Mouse (Mus musculus): ENCODE data around the gene Gimap5. TPM values are rescaled to one million over a fixed set of nuclear protein-coding genes. Genes with fewer than 3 reads are reported as not detected.

Gimap5 gene
- polyA plus RNA-seq (2015; fragmentation: Illumina TruSeq; extraction: RNeasy Lipid Tissue Mini Kit (QIAGEN cat#74804); ENCODE audit: insufficient read depth, low read depth, low replicate concordance): 4.9 TPM

DNA sequence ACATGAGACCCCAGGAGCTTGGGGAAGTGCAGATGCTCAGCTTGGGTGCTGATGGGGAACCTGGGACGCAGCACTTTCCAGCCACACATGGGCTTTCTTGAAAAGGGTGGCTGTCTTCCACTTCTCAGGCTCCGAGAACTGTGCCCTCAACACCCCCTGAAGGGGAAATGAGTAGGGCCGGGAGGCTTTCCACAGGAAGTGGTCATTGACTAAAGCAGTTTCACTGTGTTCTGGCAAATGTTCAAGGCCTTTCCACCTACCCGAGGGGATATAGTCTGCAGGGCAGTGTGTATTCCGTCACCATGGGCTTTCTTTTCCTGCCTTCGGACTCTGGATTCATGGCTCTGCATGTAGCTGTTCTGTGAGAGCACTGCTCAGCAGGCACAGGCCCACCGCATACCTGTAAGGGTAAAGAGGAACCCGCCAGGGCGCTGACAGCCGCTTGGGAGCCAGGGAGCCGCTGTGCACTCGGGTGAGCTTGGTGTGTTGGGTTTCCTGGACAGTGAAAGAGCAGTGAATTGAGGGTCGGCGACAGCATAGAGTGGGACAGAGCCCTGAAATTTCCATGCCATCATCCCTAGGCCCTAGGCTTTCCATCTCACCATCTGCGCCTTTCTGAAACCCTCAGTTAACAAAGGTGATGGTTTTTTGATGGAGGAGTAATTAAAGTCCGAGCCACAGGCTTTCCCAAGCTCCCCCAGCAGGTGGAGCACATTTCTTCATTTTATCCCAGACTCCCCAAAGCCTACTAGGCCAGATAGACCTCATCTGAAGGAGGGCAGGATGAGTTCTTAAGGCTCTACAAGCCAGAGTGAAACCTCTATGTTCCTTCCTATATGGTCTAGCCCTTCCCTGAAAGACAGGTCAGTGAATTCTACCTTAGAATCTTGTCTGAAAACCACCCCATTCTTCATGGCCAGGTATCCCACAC is at the start of gene Gimap5:
Gene Gimap5 (plus strand): TSS at position 239 of the 931 bp plus-strand sequence.

GRCm38 (mm10) chr6:48718455-48718854 is 27.5 kb upstream of the Gimap5 start, which contains the start of the genes Gm28053 and Gimap7:
Gm28053 (plus strand) TSS chr6:48718607.
Gimap7 (plus strand) TSS chr6:48718621.

DNA sequence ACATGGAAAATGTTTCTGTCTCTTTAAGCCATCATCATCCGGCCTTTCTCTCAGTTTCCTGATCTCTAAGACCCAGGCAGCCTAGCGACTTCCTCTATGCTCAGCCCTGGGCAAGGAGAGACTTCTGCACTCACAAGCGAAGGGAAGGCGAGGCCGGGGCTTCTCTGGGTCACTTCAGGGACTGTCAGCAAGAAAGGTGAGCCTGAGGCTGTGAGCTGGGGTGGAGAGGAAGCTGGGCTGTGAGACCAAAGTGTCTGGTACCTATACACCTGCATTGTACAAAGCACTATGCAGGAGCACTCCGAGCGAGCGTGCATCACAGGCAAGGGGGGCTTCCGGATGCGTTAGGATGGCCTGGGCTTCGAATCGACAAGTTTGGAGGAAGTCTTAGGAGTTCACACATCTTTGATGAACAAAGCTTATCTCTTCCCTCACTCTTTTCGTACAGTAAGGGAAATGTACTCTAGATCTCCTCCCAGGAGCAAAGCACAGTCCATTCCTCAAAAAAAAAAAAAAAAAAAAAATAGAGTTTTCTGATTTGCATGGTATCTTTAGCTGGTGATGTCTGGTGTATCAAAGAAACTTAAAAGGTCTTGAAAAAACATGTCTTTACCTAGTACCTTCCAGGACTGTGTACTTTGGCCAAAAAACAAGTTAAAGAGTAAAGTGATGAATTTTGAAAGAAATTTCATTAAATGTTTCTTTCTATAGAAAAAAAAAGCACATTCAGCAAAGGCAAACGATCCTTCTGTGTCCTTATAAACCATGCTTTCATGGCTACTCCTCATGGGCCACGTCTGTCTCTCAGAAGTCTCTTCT is 6.8 kb upstream of the Gimap5 start, which contains the start of gene Gimap1:
Gene Gimap1 (plus strand): TSS at position 94 of the 819 bp plus-strand sequence.

GRCm38 (mm10) chr6:48770696-48771095 is 24.7 kb downstream of the Gimap5 start, which contains the start of gene Gimap3:
Gimap3 (minus strand) TSS chr6:48770851.

Other genes with a start within 250 kb of the Gimap5 start
- gene Atp6v0e2, start 208.6 kb upstream of the Gimap5 start, polyA plus RNA-seq (2015; fragmentation: Illumina TruSeq; extraction: RNeasy Lipid Tissue Mini Kit (QIAGEN cat#74804); ENCODE audit: insufficient read depth, low read depth, low replicate concordance): 9.6 TPM
- gene Lrrc61, start 191.4 kb upstream of the Gimap5 start, polyA plus RNA-seq (2015; fragmentation: Illumina TruSeq; extraction: RNeasy Lipid Tissue Mini Kit (QIAGEN cat#74804); ENCODE audit: insufficient read depth, low read depth, low replicate concordance): 2.2 TPM
- 112 TPM for gene Rarres2, start 173.4 kb upstream of the Gimap5 start, polyA plus RNA-seq (2015; fragmentation: Illumina TruSeq; extraction: RNeasy Lipid Tissue Mini Kit (QIAGEN cat#74804); ENCODE audit: insufficient read depth, low read depth, low replicate concordance)
- not detected for gene Gm45021, start 156.6 kb upstream of the Gimap5 start, polyA plus RNA-seq (2015; fragmentation: Illumina TruSeq; extraction: RNeasy Lipid Tissue Mini Kit (QIAGEN cat#74804); ENCODE audit: insufficient read depth, low read depth, low replicate concordance)
- gene Repin1, start 152.3 kb upstream of the Gimap5 start, polyA plus RNA-seq (2015; fragmentation: Illumina TruSeq; extraction: RNeasy Lipid Tissue Mini Kit (QIAGEN cat#74804); ENCODE audit: insufficient read depth, low read depth, low replicate concordance): 4.4 TPM
- not detected for gene Gm44965, start 152.3 kb upstream of the Gimap5 start, polyA plus RNA-seq (2015; fragmentation: Illumina TruSeq; extraction: RNeasy Lipid Tissue Mini Kit (QIAGEN cat#74804); ENCODE audit: insufficient read depth, low read depth, low replicate concordance)
- gene Zfp775, start 144.1 kb upstream of the Gimap5 start, polyA plus RNA-seq (2015; fragmentation: Illumina TruSeq; extraction: RNeasy Lipid Tissue Mini Kit (QIAGEN cat#74804); ENCODE audit: insufficient read depth, low read depth, low replicate concordance): 0.96 TPM
- gene AI854703, start 119.4 kb upstream of the Gimap5 start, polyA plus RNA-seq (2015; fragmentation: Illumina TruSeq; extraction: RNeasy Lipid Tissue Mini Kit (QIAGEN cat#74804); ENCODE audit: insufficient read depth, low read depth, low replicate concordance): not detected
- 4.8 TPM for gene Gimap8, start 99.0 kb upstream of the Gimap5 start, polyA plus RNA-seq (2015; fragmentation: Illumina TruSeq; extraction: RNeasy Lipid Tissue Mini Kit (QIAGEN cat#74804); ENCODE audit: insufficient read depth, low read depth, low replicate concordance)
- 4.9 TPM for gene Gimap9, start 70.1 kb upstream of the Gimap5 start, polyA plus RNA-seq (2015; fragmentation: Illumina TruSeq; extraction: RNeasy Lipid Tissue Mini Kit (QIAGEN cat#74804); ENCODE audit: insufficient read depth, low read depth, low replicate concordance)
- gene Gimap4, start 61.6 kb upstream of the Gimap5 start, polyA plus RNA-seq (2015; fragmentation: Illumina TruSeq; extraction: RNeasy Lipid Tissue Mini Kit (QIAGEN cat#74804); ENCODE audit: insufficient read depth, low read depth, low replicate concordance): 21.8 TPM
- 20.6 TPM for gene Gimap6, start 38.0 kb upstream of the Gimap5 start, polyA plus RNA-seq (2015; fragmentation: Illumina TruSeq; extraction: RNeasy Lipid Tissue Mini Kit (QIAGEN cat#74804); ENCODE audit: insufficient read depth, low read depth, low replicate concordance)
- not detected for gene Gm28053, start 27.6 kb upstream of the Gimap5 start, polyA plus RNA-seq (2015; fragmentation: Illumina TruSeq; extraction: RNeasy Lipid Tissue Mini Kit (QIAGEN cat#74804); ENCODE audit: insufficient read depth, low read depth, low replicate concordance)
- not detected for gene Gimap7, start 27.6 kb upstream of the Gimap5 start, polyA plus RNA-seq (2015; fragmentation: Illumina TruSeq; extraction: RNeasy Lipid Tissue Mini Kit (QIAGEN cat#74804); ENCODE audit: insufficient read depth, low read depth, low replicate concordance)
- gene Gimap1, start 7.1 kb upstream of the Gimap5 start, polyA plus RNA-seq (2015; fragmentation: Illumina TruSeq; extraction: RNeasy Lipid Tissue Mini Kit (QIAGEN cat#74804); ENCODE audit: insufficient read depth, low read depth, low replicate concordance): 4.0 TPM
- gene Gimap3, start 24.7 kb downstream of the Gimap5 start, polyA plus RNA-seq (2015; fragmentation: Illumina TruSeq; extraction: RNeasy Lipid Tissue Mini Kit (QIAGEN cat#74804); ENCODE audit: insufficient read depth, low read depth, low replicate concordance): 2.9 TPM
- gene Tmem176a, start 94.7 kb downstream of the Gimap5 start, polyA plus RNA-seq (2015; fragmentation: Illumina TruSeq; extraction: RNeasy Lipid Tissue Mini Kit (QIAGEN cat#74804); ENCODE audit: insufficient read depth, low read depth, low replicate concordance): 37.5 TPM
- gene Tmem176b, start 95.3 kb downstream of the Gimap5 start, polyA plus RNA-seq (2015; fragmentation: Illumina TruSeq; extraction: RNeasy Lipid Tissue Mini Kit (QIAGEN cat#74804); ENCODE audit: insufficient read depth, low read depth, low replicate concordance): 73.9 TPM
- gene Aoc1, start 126.7 kb downstream of the Gimap5 start, polyA plus RNA-seq (2015; fragmentation: Illumina TruSeq; extraction: RNeasy Lipid Tissue Mini Kit (QIAGEN cat#74804); ENCODE audit: insufficient read depth, low read depth, low replicate concordance): not detected
- not detected for gene 1600015I10Rik, start 183.7 kb downstream of the Gimap5 start, polyA plus RNA-seq (2015; fragmentation: Illumina TruSeq; extraction: RNeasy Lipid Tissue Mini Kit (QIAGEN cat#74804); ENCODE audit: insufficient read depth, low read depth, low replicate concordance)
- gene Doxl2, start 228.8 kb downstream of the Gimap5 start, polyA plus RNA-seq (2015; fragmentation: Illumina TruSeq; extraction: RNeasy Lipid Tissue Mini Kit (QIAGEN cat#74804); ENCODE audit: insufficient read depth, low read depth, low replicate concordance): not detected
- not detected for gene Svs1, start 240.7 kb downstream of the Gimap5 start, polyA plus RNA-seq (2015; fragmentation: Illumina TruSeq; extraction: RNeasy Lipid Tissue Mini Kit (QIAGEN cat#74804); ENCODE audit: insufficient read depth, low read depth, low replicate concordance)